13 mouse cellular contexts compared by ENCODE assay signal in the genomic region with DNA sequence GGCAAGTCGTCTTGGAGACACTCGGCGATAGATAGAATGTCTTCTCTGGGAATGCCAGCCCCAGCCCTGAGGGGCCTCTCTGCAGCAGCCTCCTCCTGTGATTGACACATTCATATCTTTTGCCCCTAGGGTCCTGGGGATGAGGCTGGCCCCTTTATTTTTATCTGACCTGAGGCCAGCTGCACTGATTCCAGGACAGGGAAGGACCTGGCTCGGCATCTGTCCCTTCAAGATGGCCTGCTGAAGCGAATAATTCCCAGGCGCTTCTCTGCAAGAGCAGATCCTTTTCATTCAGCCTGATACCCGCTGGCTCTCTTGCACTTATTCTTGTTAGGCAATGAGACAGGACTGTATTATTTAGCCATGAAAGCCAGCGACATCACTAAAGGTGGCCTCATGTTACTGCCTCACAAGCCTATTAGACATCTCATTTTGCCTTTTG. TPM values are rescaled to one million over a fixed set of nuclear protein-coding genes. Genes with fewer than 3 reads are reported as not detected.
DNase-seq lines count a peak whose midpoint lies in the region; ATAC-seq lines count a peak whose summit lies in the region.
"Had no signal": no experiment of that assay in that cellular context is flagged by ENCODE, and none has a peak within 500 bp of the region (broad histone marks: within the 10 kb centered on the region; RNA-seq: fewer than 3 reads in every experiment).

No protein-coding gene starts in this region.

- no peak overlapping the region for H3K4me2 ChIP-seq in neural tube, embryonic 11.5 days (ENCODE audit: low read depth)
- peak overlapping the region; percentile 11; the same call in 1 of the 2 replicates for H3K4me2 ChIP-seq in midbrain, embryonic 14.5 days (ENCODE audit: low read length)

- H3K27ac ChIP-seq in neural tube, embryonic 11.5 days (ENCODE audit: low read depth, low read length): no peak overlapping the region
- peak overlapping the region; percentile 81 for H3K27ac ChIP-seq in hindbrain, embryonic 10.5 days
- H3K27ac ChIP-seq in midbrain, embryonic 14.5 days (replicated peaks; ENCODE audit: low read depth, low read length): peak overlapping the region; percentile 32; the same call in 1 of the 2 replicates
- H3K27ac ChIP-seq: gastrocnemius, adult 2 months; liver, embryonic 14.5 days; macrophage; stomach, postnatal 0 days had no signal

- peak; percentile 35 for DNase-seq in neural tube, embryonic 11.5 days (ENCODE audit: low spot score)
- no peak for DNase-seq in neural tube, embryonic 10.5 days (ENCODE audit: extremely low spot score, low spot score)
- peak; percentile 72 for DNase-seq in hindbrain, embryonic 10.5 days (ENCODE audit: low spot score)
- DNase-seq in midbrain, embryonic 14.5 days: peak; percentile 57
- no peak for DNase-seq in layer of hippocampus, postnatal 36 days
- DNase-seq in heart, postnatal 36 days: no peak
- DNase-seq in heart, postnatal 4 days: no peak
- DNase-seq: adrenal gland, postnatal 10 days; gastrocnemius, adult 2 months had no signal

- H3K4me1 ChIP-seq in neural tube, embryonic 11.5 days (ENCODE audit: control insufficient read depth, insufficient read depth, low read length): peaks cover 5% of the 10 kb centered on the region
- peaks cover 54% of the 10 kb centered on the region for H3K4me1 ChIP-seq in hindbrain, embryonic 10.5 days (replicated peaks)
- peaks cover 11% of the 10 kb centered on the region for H3K4me1 ChIP-seq in midbrain, embryonic 14.5 days (ENCODE audit: control insufficient read depth, insufficient read depth, low read length)

- no peak overlapping the region for H3K4me3 ChIP-seq in neural tube, embryonic 11.5 days (ENCODE audit: low read depth, low read length)
- H3K4me3 ChIP-seq in hindbrain, embryonic 10.5 days: 0 out of 2 replicates have a peak overlapping the region, but pooled peaks have one; percentile 11
- no peak overlapping the region for H3K4me3 ChIP-seq in midbrain, embryonic 14.5 days (replicated peaks; ENCODE audit: low read depth, low read length)
- H3K4me3 ChIP-seq: erythroblast, embryonic 14.5 days; gastrocnemius, adult 2 months had no signal

- no peaks in the 10 kb centered on the region for H3K36me3 ChIP-seq in neural tube, embryonic 11.5 days (ENCODE audit: control insufficient read depth, insufficient read depth, low read length)
- no peaks in the 10 kb centered on the region for H3K36me3 ChIP-seq in hindbrain, embryonic 10.5 days
- H3K36me3 ChIP-seq in midbrain, embryonic 14.5 days (ENCODE audit: control insufficient read depth, insufficient read depth, low read length): no peaks in the 10 kb centered on the region

- no peak overlapping the region for H3K9ac ChIP-seq in neural tube, embryonic 11.5 days (ENCODE audit: low read length)
- H3K9ac ChIP-seq in midbrain, embryonic 14.5 days (replicated peaks; ENCODE audit: low read length): no peak overlapping the region
- H3K9ac ChIP-seq: liver, embryonic 14.5 days had no signal

- H3K27me3 ChIP-seq in neural tube, embryonic 11.5 days (ENCODE audit: control insufficient read depth, insufficient read depth, low read length): no peaks in the 10 kb centered on the region
- no peaks in the 10 kb centered on the region for H3K27me3 ChIP-seq in hindbrain, embryonic 10.5 days (ENCODE audit: insufficient read depth, poor library complexity, severe bottlenecking)
- H3K27me3 ChIP-seq in midbrain, embryonic 14.5 days (ENCODE audit: control insufficient read depth, insufficient read depth, low read length): no peaks in the 10 kb centered on the region

- 40% methylated on average over 8 of the region's 8 CpGs for WGBS in neural tube, embryonic 11.5 days
- 19% methylated on average over 8 of the region's 8 CpGs for WGBS in hindbrain, embryonic 10.5 days
- 3% methylated on average over 8 of the region's 8 CpGs for WGBS in midbrain, embryonic 14.5 days

- no peaks in the 10 kb centered on the region for H3K9me3 ChIP-seq in neural tube, embryonic 11.5 days (ENCODE audit: control insufficient read depth, low read length)
- H3K9me3 ChIP-seq in hindbrain, embryonic 10.5 days: no peaks in the 10 kb centered on the region
- H3K9me3 ChIP-seq in midbrain, embryonic 14.5 days (ENCODE audit: control insufficient read depth, low read length): no peaks in the 10 kb centered on the region

- intact Hi-C loops in heart, postnatal 36 days (cut with DNase I): no loop called here

- 0 out of 2 replicates have a peak, but pooled peaks have one; percentile 35 for ATAC-seq in neural tube, embryonic 11.5 days (ENCODE audit: insufficient read depth, low FRiP score, low TSS enrichment)
- no peak; the same call in 1 of the 2 replicates for ATAC-seq in midbrain, embryonic 14.5 days (ENCODE audit: low FRiP score, low TSS enrichment)

RNA-seq across cellular contexts. Expression of gene Knop1, which starts 56.0 kb away (rescaled TPM):
- 125 and 131 TPM in 2 replicates for polyA plus RNA-seq in neural tube, embryonic 11.5 days (2014; fragmentation: Nextera tagmentation; extraction: Ambion mirVana)
- 105 and 137 TPM in 2 replicates for polyA plus RNA-seq in hindbrain, embryonic 10.5 days (2016; fragmentation: Nextera tagmentation; extraction: Ambion mirVana)
- 64.9 and 69.5 TPM in 2 replicates for polyA plus RNA-seq in midbrain, embryonic 14.5 days (2014; fragmentation: Nextera tagmentation; extraction: Ambion mirVana)
- 10 to 100 TPM; 28.8 to 29.4 TPM for total RNA-seq in layer of hippocampus, postnatal 36 days (2021)
- total RNA-seq in heart, postnatal 36 days (2021): 10 to 100 TPM; 14.3 to 19.5 TPM
- total RNA-seq in heart, postnatal 4 days (2021): 10 to 100 TPM; 22.8 to 30.5 TPM

RNA-seq across cellular contexts. Expression of gene Iqck, which starts 56.5 kb away (rescaled TPM):
- polyA plus RNA-seq in neural tube, embryonic 11.5 days (2014; fragmentation: Nextera tagmentation; extraction: Ambion mirVana): 2.9 and 3.2 TPM in 2 replicates
- 6.7 and 9.6 TPM in 2 replicates for polyA plus RNA-seq in hindbrain, embryonic 10.5 days (2016; fragmentation: Nextera tagmentation; extraction: Ambion mirVana)
- polyA plus RNA-seq in midbrain, embryonic 14.5 days (2014; fragmentation: Nextera tagmentation; extraction: Ambion mirVana): 3.8 and 3.9 TPM in 2 replicates
- total RNA-seq in layer of hippocampus, postnatal 36 days (2021): 1 to 10 TPM; 4.3 to 4.5 TPM
- under 1 TPM; 0.33 to 0.35 TPM for total RNA-seq in heart, postnatal 36 days (2021)
- under 1 TPM; 0.41 to 0.76 TPM for total RNA-seq in heart, postnatal 4 days (2021)

Comparison
In these comparisons a context has a peak if more than half of its experiments do, and no peak if none do; other contexts are left out.
1. DNase-seq: peak in neural tube, embryonic 11.5 days (single experiment), hindbrain, embryonic 10.5 days (single experiment) and midbrain, embryonic 14.5 days (single experiment); none in neural tube, embryonic 10.5 days (single experiment), layer of hippocampus, postnatal 36 days (0 of 2), heart, postnatal 36 days (0 of 2) and heart, postnatal 4 days (single experiment).